Mouse (Mus musculus) cerebellum, adult 11-12 months (tissue): ENCODE results near the gene Sec63.

Experiments
- DNase-seq: peaks from one replicate; pipeline ENCODE4 v3.0.0; 2022

The Sec63 gene

GRCm38 (mm10) chr10:42760999-42761900, at the start of gene Sec63:
Gene Sec63 (plus strand): TSS chr10:42761496.
- peak; percentile 98 for DNase-seq

GRCm38 (mm10) chr10:42714676-42715075, 46.6 kb upstream of the Sec63 start:
- no peak for DNase-seq

- DNase-seq: no peak
Measured at GRCm38 (mm10) chr10:42715366-42716035, 45.8 kb upstream of the Sec63 start.

GRCm38 (mm10) chr10:42722116-42722515, 39.2 kb upstream of the Sec63 start:
- no peak for DNase-seq

- no peak for DNase-seq
Measured at GRCm38 (mm10) chr10:42723275-42724232, 37.7 kb upstream of the Sec63 start.

GRCm38 (mm10) chr10:42729607-42730006, 31.7 kb upstream of the Sec63 start:
- DNase-seq: no peak

- no peak for DNase-seq
Measured at GRCm38 (mm10) chr10:42734546-42735060, 26.7 kb upstream of the Sec63 start.

- DNase-seq: no peak
Measured at GRCm38 (mm10) chr10:42751813-42752212, 9.5 kb upstream of the Sec63 start.

GRCm38 (mm10) chr10:42754341-42754740, 7.0 kb upstream of the Sec63 start:
- DNase-seq: no peak

GRCm38 (mm10) chr10:42759741-42760140, 1.6 kb upstream of the Sec63 start:
- DNase-seq: no peak

- peak; percentile 32 for DNase-seq
Measured at GRCm38 (mm10) chr10:42760329-42760728, 967 bp upstream of the Sec63 start.

- no peak for DNase-seq
Measured at GRCm38 (mm10) chr10:42761901-42762669, 789 bp downstream of the Sec63 start.

- DNase-seq: no peak
Measured at GRCm38 (mm10) chr10:42762670-42763058, 1.4 kb downstream of the Sec63 start.

- DNase-seq: no peak
Measured at GRCm38 (mm10) chr10:42763246-42763645, 1.9 kb downstream of the Sec63 start.

- DNase-seq: no peak
Measured at GRCm38 (mm10) chr10:42765344-42765743, 4.0 kb downstream of the Sec63 start.

GRCm38 (mm10) chr10:42775450-42775849, 14.2 kb downstream of the Sec63 start:
- DNase-seq: no peak

GRCm38 (mm10) chr10:42780753-42781152, 19.5 kb downstream of the Sec63 start:
- no peak for DNase-seq

- no peak for DNase-seq
Measured at GRCm38 (mm10) chr10:42781672-42782071, 20.4 kb downstream of the Sec63 start.

GRCm38 (mm10) chr10:42800922-42801321, 39.6 kb downstream of the Sec63 start:
- no peak for DNase-seq

- no peak for DNase-seq
Measured at GRCm38 (mm10) chr10:42825923-42826322, 64.6 kb downstream of the Sec63 start.

- no peak for DNase-seq
Measured at GRCm38 (mm10) chr10:42827155-42827554, 65.9 kb downstream of the Sec63 start.

- no peak for DNase-seq
Measured at GRCm38 (mm10) chr10:42830007-42830406, 68.7 kb downstream of the Sec63 start.
